Mouse (Mus musculus) megakaryocyte, embryonic 14.5 days (primary cell): ENCODE data around the gene Gipc3.

Experiments used
- FLI1 ChIP-seq: IDR thresholded peaks from 2 replicates; pipeline ENCODE4 v1.6.1; 2012; ENCODE audit warnings: low read length, inconsistent platforms, mixed read lengths
- GATA1 ChIP-seq: IDR thresholded peaks from 3 replicates; pipeline ENCODE4 v1.6.1; 2012; ENCODE audit warnings: mixed read lengths, low read length, inconsistent platforms, borderline replicate concordance

GRCm38 (mm10) chr10:81289811-81290210 is 53.3 kb downstream of the Gipc3 start:
- TF ChIP-seq GATA1 (no peak), FLI1 (no peak)
